Mouse (Mus musculus) heart, adult 2 months (tissue): ENCODE results near the gene Gsk3b.

Experiments
- CTCF ChIP-seq: fragments of 200-600 bp; IDR thresholded peaks from 2 replicates; pipeline ENCODE4 v1.8.1; 2022; ENCODE audit warnings: antibody characterized with exemption, mild to moderate bottlenecking, moderate library complexity
- EP300 ChIP-seq: fragments of 200-500 bp; IDR thresholded peaks from 2 replicates; pipeline ENCODE4 v1.6.1; 2011; ENCODE audit warnings: low read depth, low read length, control low read depth; ENCODE audit not compliant: insufficient read depth
- POLR2A ChIP-seq: fragments of 200-500 bp; IDR thresholded peaks from 2 replicates; pipeline ENCODE4 v1.6.1; 2011; ENCODE audit warnings: mild to moderate bottlenecking, low read depth, low read length, control low read depth; ENCODE audit not compliant: insufficient read depth

GRCm38 (mm10) chr16:38057898-38058297, 30.9 kb upstream of the Gsk3b start:
- TF ChIP-seq POLR2A (no peak), CTCF (no peak), EP300 (no peak)
